Mouse (Mus musculus) ovary, postnatal 14 days (tissue): ENCODE data around the gene Mapkapk3.

Experiments used
- DNase-seq: peaks from one replicate; pipeline ENCODE4 v3.0.0; 2022; ENCODE audit warnings: low spot score

Gene Mapkapk3

DNA sequence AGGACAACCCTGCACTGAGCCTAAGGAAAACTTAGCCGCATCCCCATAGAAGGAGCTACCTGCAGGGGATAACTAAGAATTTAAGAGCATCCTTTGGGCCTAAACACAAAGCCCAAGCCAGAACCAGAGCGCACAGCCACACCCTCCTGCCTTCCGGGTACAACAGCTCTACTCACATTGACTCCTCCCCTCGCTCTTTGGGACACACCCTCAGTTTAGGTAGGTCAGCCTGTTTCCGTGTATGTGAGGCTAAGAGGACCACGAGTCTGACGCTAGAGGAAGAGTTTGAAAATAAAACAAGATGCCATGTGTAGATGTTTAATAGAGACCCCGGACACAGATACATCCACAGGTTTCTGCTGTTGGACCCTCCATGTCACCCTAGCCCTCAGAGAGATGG lies 966 bp downstream of the Mapkapk3 start:
- no peak for DNase-seq

DNA sequence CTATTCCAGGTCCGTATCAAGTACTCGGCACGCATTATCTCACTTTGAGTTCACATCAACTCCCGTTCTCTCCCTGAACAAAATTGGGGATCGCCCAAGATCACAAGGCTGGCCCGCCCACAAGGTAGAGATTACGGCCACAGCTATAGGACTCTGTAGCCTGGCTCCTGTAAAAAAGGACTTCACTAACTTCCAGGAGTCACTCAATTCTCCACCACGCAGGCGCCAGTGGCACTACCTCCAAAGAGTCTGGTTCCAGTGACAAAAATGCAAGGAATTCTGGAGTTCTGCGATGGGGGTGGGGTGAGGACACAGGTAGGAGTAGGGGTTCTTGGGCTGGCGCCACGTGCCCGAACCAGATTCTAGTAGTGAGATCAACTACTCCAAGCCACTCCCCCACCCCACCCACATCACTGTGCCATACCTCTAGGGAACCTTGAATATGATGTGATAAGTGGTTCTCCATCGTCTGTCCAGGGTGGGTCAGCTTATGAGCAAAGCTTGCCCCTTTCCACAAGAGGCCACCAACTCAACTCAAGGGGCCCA lies 1.5 kb downstream of the Mapkapk3 start:
- no peak for DNase-seq

DNA sequence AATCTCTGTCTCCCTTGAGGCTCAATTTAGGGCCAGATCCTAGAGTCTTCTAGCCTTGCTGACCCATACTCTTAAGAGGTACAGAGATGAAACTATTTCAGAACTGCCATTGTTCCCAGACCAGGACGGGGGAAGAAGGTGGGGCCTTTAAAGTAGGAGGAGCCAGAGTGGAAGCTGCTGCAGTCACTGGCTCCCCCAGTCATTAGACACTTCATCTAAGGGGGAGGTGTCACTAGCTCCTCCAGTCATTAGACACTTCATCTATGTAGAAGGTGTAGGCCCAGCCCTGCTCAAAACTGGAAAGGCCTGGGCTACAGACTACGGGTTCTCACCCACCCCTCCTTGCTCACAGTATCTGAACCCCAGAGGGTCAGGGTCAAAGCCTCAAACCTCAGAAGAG lies 2.4 kb downstream of the Mapkapk3 start:
- DNase-seq, result no peak

DNA sequence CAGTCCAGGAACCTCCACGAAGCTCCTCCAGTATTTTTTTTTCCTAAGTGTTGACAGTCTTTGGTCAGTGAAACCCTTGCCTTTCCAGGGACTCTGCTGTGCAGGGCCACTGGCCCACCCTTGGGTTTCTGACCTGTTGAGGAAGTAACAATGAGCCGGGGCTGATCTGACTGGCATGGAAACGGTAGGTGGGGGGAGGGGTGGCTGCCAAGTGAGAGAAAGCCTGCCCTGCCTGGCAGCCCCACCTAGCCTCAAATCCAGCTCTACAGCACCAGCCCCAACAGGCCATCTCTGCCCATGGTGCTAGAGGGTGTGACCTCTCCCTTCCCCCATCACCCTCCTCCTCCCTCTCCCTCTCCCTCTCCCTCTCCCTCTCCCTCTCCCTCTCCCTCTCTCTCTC lies 4.7 kb downstream of the Mapkapk3 start:
- no peak for DNase-seq

DNA sequence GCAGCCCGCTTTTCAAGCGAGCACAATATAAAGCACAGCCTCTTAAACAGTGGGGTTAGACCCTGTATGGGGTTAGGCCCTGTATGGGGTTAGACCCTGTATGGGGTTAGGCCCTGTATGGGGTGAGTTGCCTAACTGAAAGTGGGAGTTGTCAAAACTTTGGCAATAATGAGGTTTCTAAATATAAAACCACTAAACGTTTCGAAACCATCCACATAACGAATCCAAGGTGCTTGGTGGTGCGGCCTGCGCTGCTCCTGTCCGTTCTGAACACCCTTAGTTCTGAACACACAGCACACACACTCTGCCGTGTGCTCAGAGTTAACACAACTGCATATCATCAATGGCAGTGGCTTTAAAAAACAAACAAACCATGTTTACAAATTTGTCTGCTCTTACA lies 6.7 kb downstream of the Mapkapk3 start:
- no peak for DNase-seq

DNA sequence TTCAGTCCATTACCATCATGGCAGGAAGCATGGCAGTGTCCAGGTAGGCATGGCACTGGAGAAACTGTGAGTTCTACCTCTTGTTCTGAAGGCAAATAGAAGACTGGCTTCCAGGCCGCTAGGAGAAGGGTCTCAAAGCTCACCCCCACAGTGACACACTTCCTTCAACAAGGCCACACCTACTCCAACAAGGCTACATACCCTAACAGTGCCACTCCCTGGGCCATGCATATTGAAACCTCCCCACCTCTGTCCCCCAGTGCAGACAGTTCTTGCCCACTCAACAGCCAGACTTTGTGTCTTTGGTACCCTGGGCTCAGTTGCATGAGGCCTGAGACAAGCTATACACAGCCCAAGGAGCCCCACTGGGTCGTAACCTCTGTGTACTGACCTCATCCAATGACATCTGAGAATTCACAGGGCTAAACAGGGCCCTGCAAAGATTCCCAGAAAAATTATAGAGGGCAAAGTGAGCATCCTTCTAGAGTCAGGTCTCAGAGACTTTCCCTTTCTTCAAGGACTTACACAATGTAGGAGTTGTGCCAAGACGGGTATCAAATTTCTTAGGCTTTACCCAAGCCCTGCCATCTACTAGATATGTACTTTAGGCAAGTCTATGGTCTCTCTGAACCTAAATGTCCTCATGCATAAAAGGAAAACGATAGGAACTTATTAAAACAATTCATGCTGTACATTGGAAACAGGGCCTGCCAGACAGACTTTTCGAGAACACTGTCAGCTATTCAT lies 8.3 kb downstream of the Mapkapk3 start:
- no peak for DNase-seq

DNA sequence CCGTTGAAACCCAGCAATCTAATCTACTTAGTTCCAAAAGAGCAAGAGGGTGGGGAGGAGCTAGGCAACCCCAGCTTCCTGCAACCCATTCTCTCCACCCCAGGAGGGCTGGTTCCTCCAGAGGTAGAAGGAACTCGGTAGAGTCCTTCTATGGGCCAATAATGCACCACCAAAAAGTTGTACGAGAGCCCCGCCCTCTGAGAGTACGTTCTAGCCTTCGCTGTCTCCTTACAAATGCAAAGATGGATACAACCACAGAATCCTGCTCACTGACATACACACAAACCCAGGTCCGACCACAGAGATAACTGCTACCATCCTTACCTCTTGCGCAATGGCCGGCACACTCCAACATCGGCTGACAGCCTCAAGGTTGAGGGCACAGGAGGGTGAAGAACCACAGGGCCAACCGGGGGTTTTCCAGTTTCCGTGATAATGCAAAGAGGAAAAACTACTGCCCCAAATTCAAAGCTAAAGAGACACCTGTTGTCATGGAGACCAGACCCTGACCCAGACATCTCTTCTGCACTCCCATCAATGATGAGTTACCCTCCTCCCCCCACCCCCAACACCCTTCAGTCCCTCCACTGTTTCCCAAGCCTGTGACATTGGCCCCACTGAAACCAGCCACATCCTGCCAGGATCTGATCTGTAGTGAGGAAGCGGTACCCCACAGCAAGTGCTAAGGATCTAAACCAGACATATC lies 9.2 kb downstream of the Mapkapk3 start:
- DNase-seq, result no peak

DNA sequence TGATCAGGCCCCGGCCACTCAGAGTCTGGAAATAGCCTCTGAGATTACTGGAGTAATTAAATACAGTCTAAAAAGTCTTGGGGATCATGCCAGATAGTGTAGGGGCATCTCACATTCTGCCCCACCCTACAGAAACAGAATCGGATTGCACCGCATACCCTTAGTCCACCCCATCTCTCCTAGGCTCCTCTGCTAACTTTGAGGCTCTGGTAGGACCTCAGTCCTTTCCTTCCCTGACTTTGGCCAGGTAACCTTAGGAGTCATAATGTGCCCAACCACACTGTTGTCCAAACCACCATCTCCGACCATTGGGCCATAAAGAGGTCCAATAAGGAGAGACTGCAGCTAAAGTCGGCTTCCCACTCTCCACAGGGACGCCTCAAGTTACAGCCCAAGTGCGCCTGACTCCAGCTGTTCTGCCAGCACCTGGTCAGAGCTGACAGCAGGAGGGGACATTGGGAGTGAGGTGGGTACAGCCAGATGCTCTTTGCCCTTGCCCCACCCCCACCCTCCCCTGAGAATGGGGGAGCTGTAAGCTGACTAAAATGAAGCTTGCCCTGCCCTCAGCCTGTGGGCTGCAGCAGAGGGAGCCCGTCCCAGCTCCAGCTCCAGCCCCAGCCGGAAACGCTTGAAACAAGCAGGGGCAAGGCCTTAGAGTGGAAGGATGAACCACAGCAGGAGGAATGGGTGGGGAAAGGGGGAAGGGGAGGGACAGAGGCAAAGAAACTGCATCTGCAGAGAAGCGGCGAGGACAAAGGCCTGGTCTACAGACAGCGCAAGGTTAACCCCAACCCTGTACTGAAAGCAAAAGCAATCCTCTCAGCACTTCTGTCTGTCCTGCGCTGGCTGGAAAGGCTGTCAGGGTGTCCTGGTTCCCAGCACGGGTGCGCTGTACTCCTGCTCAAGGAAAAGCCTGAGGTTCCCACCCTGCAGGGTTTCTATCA lies 10.0 kb downstream of the Mapkapk3 start:
- no peak for DNase-seq

DNA sequence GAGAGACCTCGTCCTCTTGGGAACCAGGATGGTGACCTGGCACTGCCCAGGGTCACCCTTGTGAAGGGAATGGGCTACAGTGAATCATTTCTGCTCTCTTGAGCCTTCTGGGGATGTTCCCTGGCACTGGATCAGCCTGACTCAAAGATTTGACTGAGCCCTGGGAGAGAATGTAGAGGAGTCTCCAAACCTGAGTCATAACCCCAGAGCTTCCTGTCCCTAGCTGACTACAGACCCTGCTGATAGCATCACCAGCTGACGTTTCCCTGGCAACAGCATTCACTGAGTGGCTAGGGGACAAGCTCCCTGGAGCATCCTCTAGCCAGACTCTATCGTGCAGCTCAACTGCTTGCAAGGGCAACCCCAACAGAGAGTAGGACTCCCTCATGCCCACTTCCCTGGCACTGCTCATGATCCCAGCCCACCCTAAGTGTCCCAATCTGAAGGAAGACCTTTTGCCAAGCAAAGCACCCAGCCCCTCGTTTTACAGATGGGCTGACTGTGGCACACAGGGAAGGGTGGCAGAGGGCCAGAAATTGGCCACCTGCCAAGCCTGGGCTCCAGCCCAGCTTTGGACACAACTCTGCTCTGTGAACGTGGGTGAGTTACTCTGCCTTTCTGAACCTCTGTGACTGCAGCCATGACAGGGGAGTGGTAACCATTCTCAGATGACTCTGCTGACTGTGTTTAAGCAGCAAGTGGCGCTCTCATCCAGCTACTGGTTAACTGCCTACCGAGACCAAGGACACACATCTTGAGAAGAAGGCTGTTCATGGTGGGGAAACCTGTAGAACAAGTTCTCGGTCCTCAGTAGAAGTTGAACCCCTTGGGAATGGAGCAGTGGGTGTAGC lies 10.9 kb downstream of the Mapkapk3 start:
- no peak for DNase-seq

DNA sequence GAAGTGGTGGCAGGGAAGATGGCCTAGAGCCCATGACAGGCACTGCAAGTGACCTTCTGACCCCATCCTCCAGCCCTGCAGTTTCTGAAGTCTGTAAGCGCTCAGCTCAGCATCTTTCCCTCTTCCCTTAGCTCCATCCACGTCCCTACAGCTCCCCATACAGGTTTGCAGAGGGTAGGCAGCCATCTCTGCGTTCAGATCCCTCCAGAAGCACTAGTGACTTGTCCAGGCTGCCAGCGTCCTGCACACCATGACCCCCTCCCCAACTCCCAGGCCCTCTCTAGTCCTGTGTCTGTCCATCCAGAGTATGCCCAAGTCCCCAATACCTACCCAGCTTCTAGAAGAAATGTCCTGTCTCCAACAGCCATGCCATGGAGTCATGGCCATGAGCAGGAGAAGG lies 11.6 kb downstream of the Mapkapk3 start:
- no peak for DNase-seq

DNA sequence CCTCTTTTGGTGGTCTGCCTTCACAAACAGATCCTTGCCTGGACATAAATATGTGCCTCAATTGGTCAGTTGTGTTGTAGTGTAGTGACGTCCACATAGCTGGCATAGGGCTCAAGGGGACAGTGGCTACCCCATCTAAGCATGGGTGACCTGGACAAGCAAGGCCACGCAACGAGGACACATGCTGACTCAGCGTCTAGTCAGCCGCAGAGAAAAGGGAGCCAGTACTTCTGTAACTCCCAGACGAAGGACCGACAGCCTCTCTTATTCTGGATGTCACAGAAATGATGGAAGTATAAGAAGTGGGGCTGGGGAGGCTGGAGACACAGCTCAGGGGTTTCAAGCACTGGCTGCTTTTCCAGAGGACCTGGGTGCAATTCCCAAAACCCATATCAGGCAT lies 12.1 kb downstream of the Mapkapk3 start:
- no peak for DNase-seq

DNA sequence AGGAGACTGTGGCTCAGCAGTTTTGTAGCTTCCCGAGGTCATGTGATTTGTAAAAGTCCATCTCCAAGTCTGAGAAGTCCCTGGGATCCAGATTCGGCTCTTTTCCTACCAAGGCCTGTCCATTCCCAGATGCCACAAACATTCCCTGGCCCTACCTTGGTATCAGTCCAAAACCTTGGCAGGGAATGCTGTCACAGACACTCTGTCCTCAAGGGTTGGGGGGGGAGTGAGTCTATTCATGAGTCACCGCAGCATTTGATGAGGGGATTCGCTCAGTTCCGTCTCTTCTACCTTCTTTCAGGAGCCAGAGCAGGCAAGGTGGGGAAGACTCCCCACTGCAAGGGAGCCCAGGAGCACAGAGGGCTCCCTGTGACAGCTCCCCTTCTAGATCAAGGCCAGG lies 14.0 kb downstream of the Mapkapk3 start:
- DNase-seq, result no peak

DNA sequence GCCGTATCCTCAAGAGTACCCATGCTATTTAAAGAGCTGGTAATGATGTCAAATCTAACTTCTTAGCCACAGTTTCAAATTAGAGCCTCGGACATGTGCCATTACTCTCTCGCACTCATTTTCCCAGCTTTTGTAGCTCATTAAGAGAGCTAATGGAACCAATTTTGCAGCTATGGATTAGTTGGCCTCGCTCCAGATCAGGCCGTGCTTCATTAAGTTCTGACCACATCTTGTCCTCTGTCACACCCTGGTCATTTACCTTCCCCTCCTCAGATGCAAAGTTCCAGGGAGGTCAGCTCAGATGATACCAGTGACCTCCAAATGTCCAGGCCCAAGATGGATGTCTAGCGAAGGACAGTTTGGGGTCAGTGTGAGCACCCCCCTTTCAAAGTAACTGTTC lies 14.9 kb downstream of the Mapkapk3 start:
- no peak for DNase-seq

DNA sequence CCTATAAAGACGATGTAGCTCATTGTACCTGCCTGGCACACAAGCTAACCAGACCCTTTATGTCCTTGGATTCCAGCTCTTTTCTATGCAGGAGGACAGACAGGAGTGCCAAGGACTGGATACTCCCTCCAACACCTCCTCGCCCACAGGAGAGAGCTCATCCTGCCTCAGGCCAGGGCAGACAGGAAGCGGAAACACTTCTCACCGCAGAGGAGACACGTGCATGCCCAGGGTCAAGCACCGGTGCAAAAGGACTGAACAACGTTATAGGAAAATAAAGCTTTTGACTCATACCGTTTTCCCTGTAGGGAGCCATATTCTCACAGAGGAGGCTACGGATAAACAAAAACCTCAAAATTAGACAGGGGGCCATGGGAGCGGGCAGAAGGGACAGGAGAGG lies 16.5 kb downstream of the Mapkapk3 start:
- DNase-seq, result no peak

DNA sequence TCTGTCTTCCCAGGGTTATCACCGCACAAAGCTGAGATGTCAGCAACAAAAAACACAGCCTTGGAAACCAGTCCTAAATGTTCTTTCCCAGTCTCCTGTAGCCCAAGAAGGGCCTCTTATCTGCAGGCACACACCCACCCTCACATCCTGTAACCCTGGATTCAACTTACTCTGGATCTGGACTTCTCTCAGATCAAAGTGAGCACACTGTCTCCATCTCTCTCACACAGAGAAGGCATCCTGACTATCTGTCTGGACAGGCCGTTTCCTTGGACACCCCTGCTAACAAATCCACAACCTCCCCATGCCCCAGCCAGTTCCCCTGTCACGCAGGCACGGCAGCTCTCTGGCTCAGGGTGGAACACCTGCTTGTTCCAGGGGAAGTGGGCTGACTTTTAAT lies 17.4 kb downstream of the Mapkapk3 start:
- no peak for DNase-seq

DNA sequence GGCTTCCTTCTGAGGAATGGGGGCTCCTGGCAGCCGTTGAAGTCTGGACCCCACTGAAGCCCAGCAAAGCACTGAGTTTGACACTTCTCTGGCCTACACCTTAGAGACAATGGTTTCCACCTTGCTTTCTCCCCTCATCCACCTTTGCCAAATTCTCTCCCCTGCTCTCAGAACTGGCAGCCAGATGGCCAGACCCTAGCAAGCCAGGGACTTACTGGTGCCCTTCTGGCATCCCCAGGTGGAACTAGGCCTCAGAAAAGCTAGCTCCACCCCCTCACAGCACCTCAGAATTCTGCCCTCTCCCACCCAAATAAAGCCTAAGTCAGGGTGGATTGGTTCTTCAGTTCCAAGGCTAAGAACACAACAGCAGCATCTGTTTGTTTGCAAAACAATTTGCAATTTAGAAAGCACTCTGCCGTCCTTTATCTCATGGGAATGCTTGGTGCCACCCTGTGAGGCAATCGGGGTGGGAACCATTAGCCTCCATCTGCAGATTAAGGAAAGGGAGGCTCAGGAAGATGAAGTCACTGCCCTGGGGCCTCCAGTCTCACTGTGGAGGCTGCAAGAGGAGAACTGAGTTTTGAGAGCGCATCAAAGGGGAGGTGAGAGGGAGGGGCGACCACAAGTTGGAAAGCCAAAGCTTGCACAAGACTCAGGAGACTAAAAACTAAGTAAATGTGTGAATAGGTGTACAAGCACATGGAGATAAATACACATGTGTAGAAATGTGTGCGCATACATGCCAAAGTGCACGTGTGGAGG lies 18.3 kb downstream of the Mapkapk3 start:
- no peak for DNase-seq

DNA sequence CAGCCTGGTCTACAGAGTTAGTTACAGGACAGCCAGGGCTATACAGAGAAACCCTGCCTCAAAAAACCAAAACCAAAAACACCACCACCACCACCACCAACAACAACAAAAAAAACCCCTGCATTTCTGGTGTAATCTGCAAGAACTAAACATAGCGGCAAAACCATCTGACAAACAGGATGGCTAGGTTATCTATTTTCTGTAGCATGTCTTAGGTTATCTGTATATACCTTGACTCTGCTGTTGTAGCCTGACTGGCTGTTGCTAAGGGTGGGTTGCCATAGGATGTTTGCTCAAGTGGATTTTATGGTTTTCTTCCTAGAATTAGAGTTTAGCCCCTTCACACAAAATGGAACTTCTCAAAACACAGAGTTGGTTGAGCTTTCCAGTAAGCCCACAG lies 19.9 kb downstream of the Mapkapk3 start:
- no peak for DNase-seq

DNA sequence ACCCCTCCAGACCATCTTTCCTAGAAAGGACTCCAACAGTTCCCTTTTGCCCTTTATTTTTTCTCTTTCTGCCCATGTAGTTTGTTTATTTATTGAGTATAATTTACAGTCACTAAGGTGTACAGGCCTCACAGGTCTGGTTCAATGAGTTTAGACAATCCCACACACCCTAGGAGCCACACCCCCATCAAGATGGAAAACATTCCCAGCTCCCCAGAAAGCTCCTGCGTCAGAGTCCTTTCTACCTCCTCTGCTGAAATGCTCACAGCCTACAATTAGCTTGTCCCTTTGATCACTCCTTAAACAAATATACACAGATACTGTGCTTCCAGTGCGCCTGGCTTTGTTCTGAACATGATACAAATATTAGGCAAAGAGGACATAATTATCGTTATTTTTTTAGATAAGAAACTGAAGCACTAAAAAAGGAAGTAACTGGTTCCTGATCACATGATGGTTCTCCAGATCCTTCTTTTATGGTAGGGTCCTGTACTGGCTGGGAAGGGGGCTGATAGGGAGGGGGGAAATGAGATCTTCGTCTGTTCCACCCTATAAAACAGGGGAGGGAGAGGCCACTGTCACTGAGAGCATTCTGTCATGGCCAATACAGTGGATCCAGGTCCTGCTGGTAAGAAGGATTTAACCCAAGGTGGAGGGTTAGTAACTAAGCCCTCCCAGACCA lies 21.8 kb downstream of the Mapkapk3 start:
- no peak for DNase-seq

DNA sequence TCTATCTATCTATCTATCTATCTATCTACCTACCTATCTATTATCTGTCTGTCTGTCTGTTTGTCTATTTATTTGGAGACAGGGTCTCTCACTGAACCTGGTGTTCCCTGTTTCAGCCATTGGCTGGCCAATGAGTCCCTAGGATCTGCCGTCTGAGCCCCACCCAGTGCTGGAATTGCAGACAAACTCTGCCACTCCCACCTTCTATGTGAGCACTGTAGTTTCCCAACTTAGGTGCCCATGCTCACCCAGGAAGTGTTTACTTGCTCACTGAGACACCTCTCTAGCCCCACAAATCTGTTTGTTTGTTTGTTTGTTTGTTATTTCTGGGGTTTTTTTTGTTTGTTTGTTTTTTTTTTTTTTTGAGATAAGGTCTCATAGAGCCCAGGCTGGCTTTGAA lies 22.6 kb downstream of the Mapkapk3 start:
- DNase-seq, result no peak

DNA sequence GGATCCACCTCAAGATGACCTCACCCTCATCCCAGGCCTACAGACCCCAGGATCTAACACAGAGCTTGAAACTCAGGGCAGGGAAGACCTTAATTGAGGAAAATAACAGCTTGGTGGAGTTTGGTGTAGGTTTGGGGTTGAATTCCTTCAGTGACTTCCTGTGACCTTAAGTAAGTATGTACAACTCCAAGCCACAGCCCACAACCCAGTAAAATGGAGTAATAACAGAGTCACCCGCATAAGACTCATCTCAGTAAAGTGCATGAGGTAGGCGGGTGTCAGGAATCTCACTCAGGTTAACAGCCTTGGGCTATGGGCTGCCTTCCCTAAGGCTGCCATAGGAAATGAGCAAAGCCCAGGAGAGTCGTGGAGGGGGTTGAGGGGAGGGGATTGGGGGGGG lies 24.9 kb downstream of the Mapkapk3 start:
- DNase-seq, result no peak
